Mouse (Mus musculus) testis, adult 2 months (tissue): ENCODE measurements around the gene Ercc8.

Source experiments
- CTCF ChIP-seq: fragments of 200-500 bp; IDR thresholded peaks from 2 replicates; pipeline ENCODE4 v1.5.1; 2012; ENCODE audit warnings: low read depth, mild to moderate bottlenecking, inconsistent platforms, low read length, moderate library complexity; ENCODE audit not compliant: control insufficient read depth, insufficient read depth, insufficient replicate concordance
- POLR2A ChIP-seq: fragments of 200-500 bp; IDR thresholded peaks from 2 replicates; pipeline ENCODE4 v1.6.1; 2012; ENCODE audit warnings: low read depth, mild to moderate bottlenecking, inconsistent platforms, low read length, moderate library complexity; ENCODE audit not compliant: control insufficient read depth

GRCm38 (mm10) chr13:108170511-108170910 is 12.0 kb downstream of the Ercc8 start:
- TF ChIP-seq POLR2A (no peak), CTCF (no peak)
